Mouse (Mus musculus) midbrain, embryonic 16.5 days (tissue): ENCODE data around the gene Mgst2. TPM values are rescaled to one million over a fixed set of nuclear protein-coding genes. Genes with fewer than 3 reads are reported as not detected.

Experiments
- ATAC-seq: fragments of 200-750 bp; cut with Nextera tagmentation; 2 replicates; pipeline ENCODE4 v1.8.0; 2017; ENCODE audit warnings: moderate TSS enrichment
- H3K27ac ChIP-seq: fragments of 300-500 bp; sonication (generic); 2 replicates; pipeline ENCODE4 v1.5.1; 2014; ENCODE audit warnings: mild to moderate bottlenecking, low read length, mixed read lengths
- H3K27me3 ChIP-seq: fragments of 300-500 bp; sonication (generic); 2 replicates; pipeline ENCODE4 v1.6.1; 2014; ENCODE audit warnings: low read depth, low read length, mixed read lengths; ENCODE audit not compliant: control insufficient read depth, insufficient read depth
- H3K36me3 ChIP-seq: fragments of 300-500 bp; sonication (generic); 2 replicates; pipeline ENCODE4 v1.6.1; 2014; ENCODE audit warnings: mild to moderate bottlenecking, low read length, moderate library complexity, mixed read lengths; ENCODE audit not compliant: control insufficient read depth, insufficient read depth
- H3K4me1 ChIP-seq: fragments of 300-500 bp; sonication (generic); 2 replicates; pipeline ENCODE4 v1.6.1; 2014; ENCODE audit warnings: mild to moderate bottlenecking, low read length, mixed read lengths; ENCODE audit not compliant: control insufficient read depth, insufficient read depth
- H3K4me2 ChIP-seq: fragments of 300-500 bp; sonication (generic); 2 replicates; pipeline ENCODE4 v1.6.1; 2014; ENCODE audit warnings: mild to moderate bottlenecking, low read length, mixed read lengths
- H3K4me3 ChIP-seq: fragments of 300-500 bp; sonication (generic); 2 replicates; pipeline ENCODE4 v1.5.1; 2014; ENCODE audit warnings: low read depth, mild to moderate bottlenecking, low read length, moderate library complexity, mixed read lengths
- H3K9ac ChIP-seq: fragments of 300-500 bp; sonication (generic); 2 replicates; pipeline ENCODE4 v1.6.1; 2014; ENCODE audit warnings: low read depth, low read length, mixed read lengths
- H3K9me3 ChIP-seq: fragments of 300-500 bp; sonication (generic); replicated peaks from 2 replicates; pipeline ENCODE4 v1.6.1; 2014; ENCODE audit warnings: mild to moderate bottlenecking, low read length, mixed read lengths; ENCODE audit not compliant: control insufficient read depth, poor library complexity, severe bottlenecking
- WGBS: fragments of 180-500 bp; shearing (Covaris S2); extraction: QIAGEN DNeasy Blood & Tissue Kit; methylation state at CpG from one replicate; pipeline ENCODE4 v1.1.7; 2014; 5-methylcytosine and 5-hydroxymethylcytosine counted together
- polyA plus RNA-seq: library from polyadenylated mRNA; unstranded; fragments of >200 nt; fragmentation: Nextera tagmentation; extraction: Ambion mirVana; gene quantifications from 2 replicates; pipeline ENCODE4 v1.2.1, GENCODE M21; 2015

Mgst2 gene
- polyA plus RNA-seq, 1 experiment from 2014 or later: 0.94 TPM

- ATAC-seq: no peak
These were observed 26.2 kb downstream of the Mgst2 start for GRCm38 (mm10) chr3:51686316-51686715.

GRCm38 (mm10) chr3:51686791-51687190 is 26.6 kb downstream of the Mgst2 start:
- Histone ChIP-seq H3K4me1 (no peaks in the 10 kb centered on the region), H3K9ac (no peak overlapping the region), H3K27me3 (no peaks in the 10 kb centered on the region), H3K9me3 (no peaks in the 10 kb centered on the region), H3K27ac (no peak overlapping the region), H3K4me2 (no peak overlapping the region), H3K36me3 (peaks cover 16% of the 10 kb centered on the region), H3K4me3 (no peak overlapping the region)
- no peak for ATAC-seq
- WGBS: 79% methylated on average over 6 of the region's 6 CpGs

More at GRCm38 (mm10) chr3:51686316-51686715, 26.2 kb downstream of the Mgst2 start:
- H3K27me3 ChIP-seq: no peaks in the 10 kb centered on the region
- peaks cover 16% of the 10 kb centered on the region for H3K36me3 ChIP-seq
- H3K9ac ChIP-seq: no peak overlapping the region
- H3K4me2 ChIP-seq: no peak overlapping the region
- no peaks in the 10 kb centered on the region for H3K4me1 ChIP-seq
- H3K9me3 ChIP-seq: no peaks in the 10 kb centered on the region
- no peak overlapping the region for H3K27ac ChIP-seq
- 92% methylated on average over 6 of the region's 6 CpGs for WGBS
- no peak overlapping the region for H3K4me3 ChIP-seq

DNA sequence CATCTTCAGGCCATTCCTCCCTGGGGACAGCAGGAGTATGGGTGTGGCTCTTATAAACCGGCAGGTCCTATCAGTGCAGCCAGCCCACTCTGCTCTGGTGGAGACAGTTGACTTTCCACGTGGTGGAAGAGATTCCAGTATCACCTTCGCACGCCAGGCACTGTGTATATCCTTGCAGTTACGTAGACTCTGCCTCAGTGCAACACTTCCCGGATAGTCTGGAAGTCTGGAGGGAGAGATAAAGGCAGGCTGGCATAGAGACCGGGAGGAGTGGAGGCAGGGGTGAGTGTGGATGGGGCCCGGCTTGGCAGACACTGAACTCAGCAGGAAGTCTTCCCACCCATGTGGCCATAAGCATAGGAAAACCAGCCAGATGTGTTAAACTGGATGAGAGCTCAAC is 28.6 kb downstream of the Mgst2 start:
- Histone ChIP-seq H3K27me3 (no peaks in the 10 kb centered on the region), H3K4me3 (no peak overlapping the region), H3K9ac (no peak overlapping the region), H3K9me3 (no peaks in the 10 kb centered on the region; the same call in 1 of the 2 replicates), H3K36me3 (peaks cover 16% of the 10 kb centered on the region), H3K4me2 (no peak overlapping the region), H3K4me1 (no peaks in the 10 kb centered on the region), H3K27ac (no peak overlapping the region)
- no peak for ATAC-seq
- 91% methylated on average over 8 of the region's 8 CpGs for WGBS

DNA sequence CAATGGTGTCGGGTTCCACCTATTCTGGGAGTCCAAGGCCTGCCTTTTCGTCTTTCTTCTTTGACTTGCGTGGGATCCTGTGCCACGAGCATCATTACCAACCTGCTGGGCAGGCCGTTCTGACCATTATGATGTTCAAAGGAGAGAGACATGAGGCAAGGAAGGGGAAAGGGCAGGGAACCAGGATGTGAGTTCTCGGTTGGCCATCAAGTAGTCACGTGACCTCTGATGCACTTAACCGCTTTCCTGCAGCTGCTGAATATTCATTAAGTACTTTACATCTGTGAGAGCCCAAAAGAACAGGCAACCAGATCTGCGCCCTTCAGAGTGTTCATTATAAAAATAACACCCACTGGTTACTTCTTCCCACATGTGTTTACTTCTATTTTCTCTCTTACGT is 33.0 kb downstream of the Mgst2 start:
- Histone ChIP-seq H3K27ac (no peak overlapping the region), H3K9ac (no peak overlapping the region), H3K4me1 (no peaks in the 10 kb centered on the region), H3K9me3 (no peaks in the 10 kb centered on the region; the same call in 1 of the 2 replicates), H3K36me3 (peaks cover 16% of the 10 kb centered on the region), H3K27me3 (no peaks in the 10 kb centered on the region), H3K4me3 (no peak overlapping the region), H3K4me2 (no peak overlapping the region)
- 75% methylated on average over 10 of the region's 10 CpGs for WGBS
- no peak for ATAC-seq

DNA sequence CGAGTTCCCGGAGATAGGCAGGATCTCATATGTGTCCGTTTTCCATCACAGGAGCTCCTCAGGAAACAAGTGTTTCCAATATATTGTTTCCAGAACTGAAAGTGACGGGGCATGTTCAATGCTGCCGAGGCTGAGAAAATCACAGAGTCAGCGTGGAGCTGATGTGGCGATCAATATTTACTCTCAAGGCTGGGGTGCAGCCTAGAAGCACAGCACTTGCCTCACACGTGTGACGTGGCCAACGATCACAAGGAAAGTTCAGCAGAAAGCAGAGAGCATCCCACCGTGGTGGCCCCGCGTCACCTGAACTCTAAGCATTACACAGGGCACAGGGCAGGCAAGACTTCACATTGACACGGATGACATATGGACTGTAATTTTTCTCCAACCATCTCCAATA is 34.4 kb downstream of the Mgst2 start:
- Histone ChIP-seq H3K9ac (no peak overlapping the region), H3K4me1 (peaks cover 3% of the 10 kb centered on the region; the same call in 1 of the 2 replicates), H3K36me3 (peaks cover 9% of the 10 kb centered on the region), H3K4me2 (no peak overlapping the region), H3K27me3 (no peaks in the 10 kb centered on the region), H3K4me3 (no peak overlapping the region), H3K9me3 (no peaks in the 10 kb centered on the region; the same call in 1 of the 2 replicates), H3K27ac (no peak overlapping the region)
- ATAC-seq: no peak
- 94% methylated on average over 14 of the region's 14 CpGs for WGBS

GRCm38 (mm10) chr3:51695713-51696112 is 35.6 kb downstream of the Mgst2 start:
- no peaks in the 10 kb centered on the region for H3K36me3 ChIP-seq
- no peak overlapping the region for H3K27ac ChIP-seq
- 85% methylated on average over 3 of the region's 3 CpGs for WGBS
- ATAC-seq: no peak
- H3K9me3 ChIP-seq: no peaks in the 10 kb centered on the region; the same call in 1 of the 2 replicates
- H3K4me1 ChIP-seq: peaks cover 13% of the 10 kb centered on the region
- H3K27me3 ChIP-seq: no peaks in the 10 kb centered on the region
- no peak overlapping the region for H3K4me3 ChIP-seq
- H3K4me2 ChIP-seq: no peak overlapping the region
- no peak overlapping the region for H3K9ac ChIP-seq

GRCm38 (mm10) chr3:51697931-51698330 is 37.8 kb downstream of the Mgst2 start:
- H3K9me3 ChIP-seq: no peaks in the 10 kb centered on the region
- no peaks in the 10 kb centered on the region for H3K36me3 ChIP-seq
- no peak overlapping the region for H3K27ac ChIP-seq
- no peak for ATAC-seq
- H3K4me1 ChIP-seq: peaks cover 27% of the 10 kb centered on the region
- H3K9ac ChIP-seq: no peak overlapping the region
- H3K4me2 ChIP-seq: no peak overlapping the region
- no peak overlapping the region for H3K4me3 ChIP-seq
- WGBS: 96% methylated on average over 3 of the region's 3 CpGs
- H3K27me3 ChIP-seq: no peaks in the 10 kb centered on the region

DNA sequence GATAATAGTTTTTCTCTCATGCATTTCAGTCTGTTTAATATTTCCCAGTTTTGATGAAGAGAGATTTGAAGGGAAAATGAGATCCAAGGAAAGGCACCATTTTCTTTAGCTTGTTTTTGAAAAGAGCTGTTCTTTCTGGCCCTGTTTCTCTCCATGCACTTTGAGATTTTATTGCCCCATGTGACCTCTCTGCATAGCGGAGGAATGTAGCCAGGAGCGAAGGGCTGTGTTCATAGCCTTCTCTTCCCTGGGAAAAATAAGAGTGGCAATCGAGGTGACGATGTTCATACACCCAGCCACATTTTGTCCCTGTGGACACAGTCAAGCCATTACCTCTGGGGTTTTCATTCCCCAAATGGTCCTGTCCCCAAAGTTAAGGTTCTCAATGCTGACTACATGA is 40.0 kb downstream of the Mgst2 start:
- 67% methylated on average over 4 of the region's 4 CpGs for WGBS
- H3K36me3 ChIP-seq: no peaks in the 10 kb centered on the region
- H3K4me3 ChIP-seq: no peak overlapping the region
- H3K9ac ChIP-seq: no peak overlapping the region; the same call in 1 of the 2 replicates
- H3K9me3 ChIP-seq: no peaks in the 10 kb centered on the region
- H3K27me3 ChIP-seq: no peaks in the 10 kb centered on the region
- peak overlapping the region; percentile 68 for H3K4me2 ChIP-seq
- H3K27ac ChIP-seq: peak overlapping the region; percentile 93
- no peak for ATAC-seq
- peaks cover 29% of the 10 kb centered on the region for H3K4me1 ChIP-seq

DNA sequence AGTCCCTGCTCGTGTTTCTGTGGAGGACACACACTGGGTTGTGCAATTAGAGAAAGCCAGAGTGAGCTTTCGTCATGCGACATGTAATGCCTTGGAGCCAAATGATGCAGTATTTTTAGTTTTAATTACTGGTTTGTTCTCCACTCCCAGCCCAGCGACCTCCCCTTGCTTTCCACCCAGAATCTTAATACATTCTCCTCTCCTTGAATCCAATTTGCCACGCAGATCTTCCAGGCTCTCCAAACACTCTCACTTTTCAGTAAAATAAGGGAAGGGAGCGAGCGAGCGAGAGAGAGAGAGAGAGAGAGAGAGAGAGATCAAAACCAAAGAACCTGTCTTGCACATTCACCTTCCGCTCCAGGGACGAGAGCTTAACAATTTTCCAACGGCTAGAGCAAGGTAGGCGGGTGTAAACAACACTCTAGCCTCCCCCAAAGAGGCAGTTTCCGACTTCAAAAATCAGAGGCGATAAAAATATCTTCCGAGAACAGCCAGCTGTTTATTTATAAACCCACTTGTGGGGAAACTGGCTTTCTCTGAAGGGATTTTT is 40.6 kb downstream of the Mgst2 start:
- ATAC-seq: 0 out of 2 replicates have a peak, but pooled peaks have one; percentile 6
- Histone ChIP-seq H3K4me3 (peak overlapping the region; percentile 35), H3K27ac (peak overlapping the region; percentile 93), H3K4me1 (peaks cover 29% of the 10 kb centered on the region), H3K9me3 (no peaks in the 10 kb centered on the region), H3K27me3 (no peaks in the 10 kb centered on the region), H3K4me2 (peak overlapping the region; percentile 68), H3K9ac (peak overlapping the region; percentile 62), H3K36me3 (no peaks in the 10 kb centered on the region)
- 16% methylated on average over 15 of the region's 15 CpGs for WGBS
